Mouse (Mus musculus): ENCODE measurements around the gene Rnf181. TPM values are rescaled to one million over a fixed set of nuclear protein-coding genes. Genes with fewer than 3 reads are reported as not detected.

Rnf181 gene
- polyA plus RNA-seq, 1 experiment from 2014 or later: 111 TPM

GRCm38 (mm10) chr6:72380131-72380770 lies 13.5 kb upstream of the Rnf181 start, which contains the start of gene Vamp5:
TSS of gene Vamp5 (minus strand) at chr6:72380468.
- H3K27ac ChIP-seq (replicated peaks): peak within 1 kb of the TSS; percentile 67
- WGBS: 3% methylated on average over 49 of the region's 49 CpGs

DNA sequence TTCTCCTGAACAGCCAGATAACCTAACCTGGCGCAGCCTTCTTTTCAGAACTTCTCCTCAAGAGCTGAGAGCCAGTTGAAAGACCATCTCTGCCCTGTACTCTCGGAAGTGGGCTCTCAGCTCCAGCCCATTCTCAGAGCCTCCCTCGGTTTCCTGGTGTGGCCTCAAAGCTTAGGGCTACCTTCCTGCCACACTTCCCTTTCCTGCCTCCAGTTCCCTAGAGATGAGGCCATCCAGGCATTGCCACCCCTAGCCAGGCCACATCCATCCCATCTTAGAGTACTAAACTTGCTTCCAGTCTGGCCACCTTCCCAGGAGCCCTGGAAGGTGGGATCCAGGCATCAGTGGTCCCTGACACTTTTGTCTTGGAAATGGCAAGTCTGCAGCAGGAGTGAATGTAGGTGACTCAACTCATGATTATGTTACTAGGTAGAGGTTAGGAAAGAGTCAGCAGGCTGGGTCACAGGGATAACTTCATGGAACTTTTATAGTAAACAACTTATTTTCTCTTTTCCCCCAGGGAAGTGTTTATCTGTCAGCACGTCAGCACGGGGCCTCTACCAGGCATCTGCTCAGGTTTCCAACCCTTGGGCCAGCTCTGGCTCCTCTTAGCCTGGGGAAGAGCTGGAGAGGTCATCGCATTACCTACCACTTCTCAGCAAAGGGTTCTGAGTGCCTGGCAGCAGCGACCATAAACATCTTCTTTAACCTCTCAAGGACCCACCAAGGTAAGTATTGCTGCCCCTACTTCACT lies 12.8 kb upstream of the Rnf181 start:
- H3K4me1 ChIP-seq: peaks cover 8% of the 10 kb centered on the region
- DNase-seq (ENCODE audit: low spot score): no peak
- H3K4me3 ChIP-seq: peak overlapping the region; percentile 57
- H3K9me3 ChIP-seq (replicated peaks): no peaks in the 10 kb centered on the region
- 47% methylated on average over 7 of the region's 7 CpGs for WGBS
- H3K27ac ChIP-seq (replicated peaks): peak overlapping the region; percentile 67; the same call in 1 of the 2 replicates
- H3K36me3 ChIP-seq: no peaks in the 10 kb centered on the region
- peaks cover 41% of the 10 kb centered on the region for H3K27me3 ChIP-seq (ENCODE audit: low read depth, poor library complexity, severe bottlenecking)

More at GRCm38 (mm10) chr6:72380131-72380770, 13.5 kb upstream of the Rnf181 start, which contains the start of gene Vamp5:
- Histone ChIP-seq H3K27me3 (ENCODE audit: low read depth, poor library complexity, severe bottlenecking) (peaks cover 41% of the 10 kb centered on the region), H3K4me3 (peak within 1 kb of the TSS; percentile 57), H3K36me3 (no peaks in the 10 kb centered on the region), H3K4me1 (peaks cover 8% of the 10 kb centered on the region), H3K9me3 (replicated peaks) (no peaks in the 10 kb centered on the region)
- DNase-seq (ENCODE audit: low spot score): peak; percentile 46

- 85% methylated on average over 8 of the region's 8 CpGs for WGBS
- H3K4me3 ChIP-seq: no peak overlapping the region
- H3K9me3 ChIP-seq (replicated peaks): no peaks in the 10 kb centered on the region
- peaks cover 41% of the 10 kb centered on the region for H3K27me3 ChIP-seq (ENCODE audit: low read depth, poor library complexity, severe bottlenecking)
- no peaks in the 10 kb centered on the region for H3K36me3 ChIP-seq
- H3K27ac ChIP-seq (replicated peaks): no peak overlapping the region
- DNase-seq (ENCODE audit: low spot score): no peak
- H3K4me1 ChIP-seq: peaks cover 8% of the 10 kb centered on the region
Measured at GRCm38 (mm10) chr6:72378510-72379234, 11.9 kb upstream of the Rnf181 start.

DNA sequence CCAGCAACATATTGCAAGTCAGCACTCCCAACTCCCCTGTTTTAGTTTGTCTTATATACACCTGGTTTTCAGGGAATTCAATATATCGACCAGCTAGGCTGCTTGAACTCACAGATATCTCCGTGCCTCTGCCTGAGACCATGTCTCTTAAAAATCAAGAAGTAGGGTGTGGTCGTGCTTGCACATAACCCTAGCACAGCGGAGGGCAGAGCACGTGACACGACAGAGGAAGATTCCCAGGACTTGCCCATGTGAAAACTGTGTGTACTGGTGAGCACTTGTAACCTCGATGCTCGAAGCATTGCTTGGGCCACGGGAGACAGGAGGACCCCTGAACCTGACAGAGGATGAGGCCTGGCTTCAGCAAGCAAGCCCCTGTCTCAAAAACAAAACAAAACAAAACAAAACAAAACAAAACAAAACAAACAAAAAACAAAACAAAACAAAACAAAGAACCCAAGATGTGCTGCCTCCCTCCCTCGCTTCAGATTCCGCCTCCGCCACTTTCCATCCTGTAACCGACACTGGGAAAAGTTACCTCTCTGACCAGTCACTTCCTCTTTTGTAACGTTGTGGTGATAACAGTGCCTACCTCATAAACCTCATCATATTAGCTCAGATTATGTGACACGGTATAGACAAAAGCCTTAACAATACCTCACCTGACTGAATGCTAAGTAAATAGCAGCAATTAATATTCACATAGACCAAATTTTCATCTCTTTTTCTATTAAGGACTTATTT lies 8.2 kb upstream of the Rnf181 start:
- no peaks in the 10 kb centered on the region for H3K9me3 ChIP-seq (replicated peaks)
- DNase-seq (ENCODE audit: low spot score): no peak
- 88% methylated on average over 15 of the region's 15 CpGs for WGBS
- no peaks in the 10 kb centered on the region for H3K36me3 ChIP-seq
- no peak overlapping the region for H3K27ac ChIP-seq (replicated peaks)
- no peak overlapping the region for H3K4me3 ChIP-seq
- peaks cover 16% of the 10 kb centered on the region for H3K4me1 ChIP-seq
- peaks cover 20% of the 10 kb centered on the region for H3K27me3 ChIP-seq (ENCODE audit: low read depth, poor library complexity, severe bottlenecking)

DNA sequence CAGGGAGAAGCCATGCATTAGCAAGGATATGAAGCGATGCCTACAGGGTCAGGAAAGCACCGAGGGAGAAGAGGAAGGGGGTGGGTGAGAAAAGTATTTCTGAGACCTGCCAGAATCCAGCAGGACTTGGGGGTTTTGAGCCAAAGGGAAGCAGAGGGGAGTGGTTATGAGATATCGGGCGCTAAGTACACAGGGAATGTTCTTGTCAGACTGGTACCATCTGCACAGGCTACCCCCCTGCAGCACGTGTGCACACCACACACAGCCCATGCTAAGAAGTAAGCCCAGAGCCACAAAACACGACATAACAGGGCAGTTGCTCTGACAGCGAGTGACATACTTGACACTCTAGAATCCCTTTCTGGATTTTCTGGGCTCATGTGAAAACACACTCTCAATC lies 7.5 kb upstream of the Rnf181 start:
- H3K9me3 ChIP-seq (replicated peaks): no peaks in the 10 kb centered on the region
- no peak overlapping the region for H3K27ac ChIP-seq (replicated peaks)
- H3K27me3 ChIP-seq (ENCODE audit: low read depth, poor library complexity, severe bottlenecking): peaks cover 12% of the 10 kb centered on the region
- WGBS: 80% methylated on average over 7 of the region's 7 CpGs
- no peak overlapping the region for H3K4me3 ChIP-seq
- H3K4me1 ChIP-seq: peaks cover 14% of the 10 kb centered on the region
- DNase-seq (ENCODE audit: low spot score): no peak
- no peaks in the 10 kb centered on the region for H3K36me3 ChIP-seq

GRCm38 (mm10) chr6:72373184-72373583 lies 6.4 kb upstream of the Rnf181 start:
- no peak for DNase-seq (ENCODE audit: low spot score)
- Histone ChIP-seq H3K4me1 (peaks cover 14% of the 10 kb centered on the region), H3K9me3 (replicated peaks) (no peaks in the 10 kb centered on the region), H3K4me3 (no peak overlapping the region), H3K27me3 (ENCODE audit: low read depth, poor library complexity, severe bottlenecking) (peaks cover 2% of the 10 kb centered on the region; the same call in 1 of the 2 replicates), H3K27ac (replicated peaks) (no peak overlapping the region), H3K36me3 (no peaks in the 10 kb centered on the region)
- whole genome bisulfite sequencing: 90% methylated on average over 4 of the region's 4 CpGs

DNA sequence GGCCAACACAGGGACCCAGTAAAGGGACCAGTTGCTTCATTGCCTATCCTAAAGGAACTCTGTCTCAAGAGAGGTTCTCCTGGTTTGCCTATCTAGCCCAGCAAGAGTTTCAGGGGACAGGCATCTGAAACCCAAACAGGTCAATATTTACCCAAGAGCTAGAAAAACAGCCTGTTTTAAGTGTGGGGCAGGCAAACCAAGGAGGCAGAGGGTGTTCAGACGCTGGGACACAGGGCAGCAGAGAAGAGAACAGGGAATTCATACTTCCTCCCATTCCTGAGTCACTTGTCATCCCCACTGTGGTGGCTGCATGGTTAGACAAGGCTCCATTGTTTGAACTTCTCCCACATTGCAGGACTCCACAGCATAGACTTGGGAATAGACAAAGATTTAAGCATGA lies 4.8 kb upstream of the Rnf181 start:
- H3K36me3 ChIP-seq: no peaks in the 10 kb centered on the region
- no peaks in the 10 kb centered on the region for H3K27me3 ChIP-seq (ENCODE audit: low read depth, poor library complexity, severe bottlenecking)
- H3K9me3 ChIP-seq (replicated peaks): no peaks in the 10 kb centered on the region
- no peak overlapping the region for H3K4me3 ChIP-seq
- DNase-seq (ENCODE audit: low spot score): no peak
- no peak overlapping the region for H3K27ac ChIP-seq (replicated peaks)
- peaks cover 14% of the 10 kb centered on the region for H3K4me1 ChIP-seq
- 42% methylated on average over 1 of the region's 1 CpGs for WGBS

- Histone ChIP-seq H3K27me3 (ENCODE audit: low read depth, poor library complexity, severe bottlenecking) (no peaks in the 10 kb centered on the region), H3K36me3 (no peaks in the 10 kb centered on the region), H3K4me1 (peaks cover 14% of the 10 kb centered on the region), H3K27ac (replicated peaks) (no peak overlapping the region), H3K4me3 (no peak overlapping the region), H3K9me3 (replicated peaks) (no peaks in the 10 kb centered on the region)
- WGBS: 46% methylated on average over 5 of the region's 5 CpGs
- DNase-seq (ENCODE audit: low spot score): no peak
Measured at GRCm38 (mm10) chr6:72371147-72371546, 4.4 kb upstream of the Rnf181 start.

DNA sequence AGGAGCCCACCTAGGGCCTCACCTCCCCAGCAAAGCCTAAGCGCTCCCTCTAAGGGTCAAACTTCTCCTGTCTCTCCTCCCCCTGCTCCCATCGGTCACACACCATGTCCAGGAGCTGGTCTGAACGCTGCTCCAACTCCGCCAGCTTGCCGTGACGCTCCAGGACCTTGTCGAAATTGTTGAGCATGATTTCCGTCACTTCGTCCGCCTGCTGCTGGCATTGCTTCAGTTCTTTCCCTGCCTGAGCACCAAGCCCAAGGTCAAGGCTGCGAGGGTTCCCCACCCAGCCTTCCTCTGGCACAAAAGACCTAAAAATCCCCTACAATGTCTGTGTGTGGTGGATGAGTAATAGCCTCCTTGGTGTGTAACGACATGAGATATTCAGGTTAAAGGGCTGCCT lies 3.3 kb upstream of the Rnf181 start:
- H3K4me3 ChIP-seq: no peak overlapping the region
- WGBS: 84% methylated on average over 12 of the region's 12 CpGs

DNA sequence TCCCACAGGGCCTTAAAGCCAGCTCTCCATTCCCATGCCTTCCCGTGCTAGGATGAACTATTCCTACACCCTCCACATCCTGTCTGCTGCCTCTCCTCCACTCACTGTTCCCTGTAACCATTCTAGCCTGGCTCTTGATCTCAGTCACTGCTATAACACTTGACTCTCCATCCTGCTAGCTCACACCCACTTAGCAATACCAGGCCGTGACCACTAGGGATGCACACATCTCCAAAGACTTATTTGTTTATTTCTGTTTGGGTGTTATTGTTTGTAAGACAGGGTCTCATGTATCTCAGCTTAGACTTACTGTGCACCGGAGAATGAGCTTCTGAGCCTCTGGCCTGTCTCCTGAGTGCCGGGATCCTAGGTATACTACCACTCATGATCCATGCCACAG lies 2.8 kb upstream of the Rnf181 start:
- Histone ChIP-seq H3K9me3 (replicated peaks) (no peaks in the 10 kb centered on the region), H3K27me3 (ENCODE audit: low read depth, poor library complexity, severe bottlenecking) (no peaks in the 10 kb centered on the region), H3K4me3 (no peak overlapping the region), H3K27ac (replicated peaks) (no peak overlapping the region), H3K4me1 (peaks cover 14% of the 10 kb centered on the region), H3K36me3 (no peaks in the 10 kb centered on the region)
- WGBS: 84% methylated on average over 4 of the region's 4 CpGs
- no peak for DNase-seq (ENCODE audit: low spot score)

More for the DNA sequence above, 3.3 kb upstream of the Rnf181 start:
- Histone ChIP-seq H3K9me3 (replicated peaks) (no peaks in the 10 kb centered on the region), H3K4me1 (peaks cover 14% of the 10 kb centered on the region), H3K36me3 (no peaks in the 10 kb centered on the region), H3K27me3 (ENCODE audit: low read depth, poor library complexity, severe bottlenecking) (no peaks in the 10 kb centered on the region), H3K27ac (replicated peaks) (no peak overlapping the region)
- DNase-seq (ENCODE audit: low spot score): no peak

DNA sequence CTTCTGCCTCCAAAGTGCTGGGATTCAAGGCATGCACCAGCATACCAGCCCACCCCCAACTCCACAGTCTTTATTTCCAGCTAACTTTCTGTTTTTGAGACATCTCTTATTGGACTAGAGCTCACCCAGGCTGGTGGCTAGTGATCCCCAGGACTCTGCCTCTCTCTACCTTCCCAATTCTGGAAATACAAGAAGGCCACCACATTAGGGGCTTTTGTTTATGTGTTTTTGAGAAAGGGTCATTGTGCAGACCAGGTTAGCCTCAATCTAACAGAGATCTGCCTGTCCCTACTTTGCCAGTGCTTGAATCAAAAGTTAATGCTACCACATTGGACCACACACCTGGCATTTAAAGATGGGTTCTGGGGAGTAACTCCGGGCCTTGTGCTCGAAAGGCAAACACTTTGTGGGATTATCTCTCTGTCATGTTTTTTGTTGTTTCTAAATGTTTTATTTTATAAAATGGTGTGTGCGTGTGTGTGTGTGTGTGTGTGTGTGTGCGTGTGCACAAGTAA lies 761 bp upstream of the Rnf181 start:
- Histone ChIP-seq H3K4me3 (no peak overlapping the region), H3K27ac (replicated peaks) (no peak overlapping the region), H3K9me3 (replicated peaks) (no peaks in the 10 kb centered on the region), H3K36me3 (no peaks in the 10 kb centered on the region), H3K27me3 (ENCODE audit: low read depth, poor library complexity, severe bottlenecking) (no peaks in the 10 kb centered on the region), H3K4me1 (peaks cover 20% of the 10 kb centered on the region)
- no peak for DNase-seq (ENCODE audit: low spot score)
- 74% methylated on average over 4 of the region's 4 CpGs for WGBS

DNA sequence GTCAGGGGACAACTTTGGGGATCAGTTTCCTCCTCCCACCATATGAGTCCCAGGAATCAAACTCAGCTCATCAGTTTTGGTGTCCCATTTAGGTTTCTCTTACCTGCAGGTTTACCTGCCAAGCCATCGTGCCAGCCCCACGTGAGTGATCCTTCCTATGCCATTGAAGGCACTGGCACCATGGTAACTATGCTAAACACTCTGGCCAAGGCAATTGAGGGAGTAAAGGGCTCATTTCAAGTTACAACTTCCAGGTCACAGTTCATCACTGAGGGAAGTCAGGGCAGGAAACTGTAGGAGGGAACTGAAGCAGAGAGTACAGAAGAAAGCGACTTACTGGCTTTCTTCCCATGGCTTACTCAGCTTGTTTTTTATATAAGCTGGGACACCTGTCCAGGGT lies 452 bp downstream of the Rnf181 start:
- H3K27ac ChIP-seq (replicated peaks): no peak overlapping the region
- no peak for DNase-seq (ENCODE audit: low spot score)
- no peaks in the 10 kb centered on the region for H3K36me3 ChIP-seq
- no peaks in the 10 kb centered on the region for H3K27me3 ChIP-seq (ENCODE audit: low read depth, poor library complexity, severe bottlenecking)
- peaks cover 22% of the 10 kb centered on the region for H3K4me1 ChIP-seq
- no peak overlapping the region for H3K4me3 ChIP-seq
- no peaks in the 10 kb centered on the region for H3K9me3 ChIP-seq (replicated peaks)
- 64% methylated on average over 3 of the region's 3 CpGs for WGBS

Data from midbrain, embryonic 10.5 days (tissue).